Mouse (Mus musculus): ENCODE data around the gene Tnfaip3.

The Tnfaip3 gene

DNA sequence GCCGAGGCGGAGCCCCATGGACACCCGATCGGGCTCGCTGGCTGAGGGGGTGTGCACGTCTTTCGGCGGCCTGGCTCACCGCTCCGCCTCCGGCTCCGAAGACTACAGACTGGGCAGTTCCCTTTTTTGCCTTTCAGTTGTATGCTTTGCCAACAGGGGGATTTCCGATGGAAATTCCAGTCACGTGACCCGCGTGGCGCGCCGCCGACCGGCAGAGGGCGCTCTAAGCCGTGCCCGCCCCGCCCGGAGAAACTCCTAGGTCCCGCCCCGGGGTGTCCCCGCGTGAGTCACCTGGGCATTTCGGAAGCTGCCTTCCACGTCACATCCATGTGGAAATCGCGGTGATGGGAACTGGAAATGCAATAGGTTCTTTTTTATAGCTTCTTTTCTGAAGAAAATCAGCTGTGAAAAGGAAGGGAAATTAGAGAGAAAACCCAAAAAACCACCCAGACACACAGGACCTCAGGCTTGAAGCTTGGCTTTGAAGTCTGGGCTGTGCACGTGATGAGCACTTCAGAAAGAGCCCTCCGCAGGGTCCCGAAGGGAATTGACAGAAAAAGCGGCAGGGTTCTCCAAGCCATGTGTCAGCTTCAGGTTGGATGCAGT is at the start of gene Tnfaip3:
Gene Tnfaip3 (minus strand): TSS at position 401 of the 606 bp plus-strand sequence.
- DNase-seq (ENCODE audit: low spot score in 2 of 2), result peak; percentile 98 to 99

DNA sequence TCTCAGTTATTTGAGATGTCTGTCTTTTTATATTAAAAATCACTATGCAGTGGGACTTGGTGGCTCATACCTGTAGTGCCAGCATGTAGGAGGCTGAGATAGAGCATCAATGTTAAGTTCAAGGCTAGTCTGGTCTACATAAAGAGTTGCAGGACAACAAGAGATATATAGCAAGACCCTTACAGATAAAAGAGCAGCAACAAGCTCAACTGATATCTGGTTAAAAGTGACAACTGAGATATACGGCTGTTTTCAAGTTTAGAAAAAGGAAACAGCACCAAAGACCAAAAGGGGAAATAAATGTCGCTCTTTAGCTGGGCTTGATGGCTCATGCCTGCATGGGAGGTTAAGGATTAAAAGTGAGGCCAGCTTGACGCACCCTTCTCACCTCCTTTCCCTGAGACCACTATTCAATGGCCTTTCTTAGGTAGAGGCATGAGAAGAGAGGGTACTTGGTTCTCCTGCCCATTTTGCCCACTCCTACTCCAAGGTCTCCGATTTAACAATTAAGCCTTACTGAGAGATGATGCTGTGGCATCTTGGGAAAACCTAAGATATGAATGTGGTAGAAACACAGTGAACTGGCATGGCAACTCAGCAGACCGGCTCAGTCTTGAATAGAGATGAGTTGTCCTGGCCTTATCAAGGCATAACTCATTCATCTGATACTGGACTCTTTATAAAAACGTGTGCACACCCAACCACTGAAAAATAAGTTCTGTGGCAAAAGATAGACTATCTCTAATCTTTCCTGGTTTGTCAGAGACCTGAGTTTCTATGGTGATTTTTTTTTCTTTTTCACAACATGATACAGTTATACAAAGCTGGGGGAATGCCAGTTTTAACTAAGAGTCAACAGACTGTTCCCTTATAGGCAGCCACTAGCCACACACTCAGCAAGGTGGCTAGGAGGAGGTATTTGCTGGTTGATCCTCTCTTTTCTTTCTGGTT is 49.5 kb upstream of the Tnfaip3 start:
- no peak for DNase-seq (ENCODE audit: low spot score in 2 of 2)

DNA sequence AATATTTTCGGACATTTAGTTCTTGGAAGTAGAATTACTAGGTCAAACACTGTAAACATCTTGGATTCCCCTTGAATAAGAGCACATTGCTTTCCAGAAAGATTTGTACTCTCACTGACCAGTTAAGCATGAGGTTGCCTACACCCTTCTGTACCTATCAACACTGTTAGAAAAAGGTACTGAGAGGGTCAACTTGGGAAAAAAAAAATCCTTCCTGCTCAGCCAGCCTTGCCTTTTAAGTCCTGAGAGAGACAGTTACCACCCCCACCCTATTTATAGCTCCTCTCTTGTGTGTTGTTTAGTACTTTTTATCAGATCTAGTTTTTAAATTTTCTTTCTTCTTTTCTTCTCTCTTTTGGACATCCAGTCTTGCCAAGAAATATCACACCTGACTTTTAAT is 48.2 kb upstream of the Tnfaip3 start:
- DNase-seq (ENCODE audit: low spot score in 2 of 2), result no peak

DNA sequence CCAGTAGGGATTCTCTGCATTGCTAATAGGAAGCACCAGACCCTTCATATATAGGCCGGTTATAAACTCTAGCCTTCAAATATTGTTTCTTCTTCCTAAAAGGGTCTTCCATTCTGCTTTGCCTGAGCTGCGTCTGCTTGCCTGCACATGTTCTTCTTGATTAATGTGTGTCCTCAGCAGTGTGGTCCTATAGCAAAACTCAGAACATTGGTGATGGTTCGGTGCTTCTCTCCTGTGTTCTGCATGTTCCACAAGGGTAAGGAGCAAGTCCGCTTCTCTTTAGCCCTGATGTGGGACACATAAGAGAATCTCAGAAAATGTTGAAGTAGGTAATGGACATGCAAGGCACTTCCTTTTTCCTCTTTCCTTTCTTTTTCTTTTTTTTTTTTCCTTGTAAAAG is 47.8 kb upstream of the Tnfaip3 start:
- no peak for DNase-seq (ENCODE audit: low spot score in 2 of 2)

DNA sequence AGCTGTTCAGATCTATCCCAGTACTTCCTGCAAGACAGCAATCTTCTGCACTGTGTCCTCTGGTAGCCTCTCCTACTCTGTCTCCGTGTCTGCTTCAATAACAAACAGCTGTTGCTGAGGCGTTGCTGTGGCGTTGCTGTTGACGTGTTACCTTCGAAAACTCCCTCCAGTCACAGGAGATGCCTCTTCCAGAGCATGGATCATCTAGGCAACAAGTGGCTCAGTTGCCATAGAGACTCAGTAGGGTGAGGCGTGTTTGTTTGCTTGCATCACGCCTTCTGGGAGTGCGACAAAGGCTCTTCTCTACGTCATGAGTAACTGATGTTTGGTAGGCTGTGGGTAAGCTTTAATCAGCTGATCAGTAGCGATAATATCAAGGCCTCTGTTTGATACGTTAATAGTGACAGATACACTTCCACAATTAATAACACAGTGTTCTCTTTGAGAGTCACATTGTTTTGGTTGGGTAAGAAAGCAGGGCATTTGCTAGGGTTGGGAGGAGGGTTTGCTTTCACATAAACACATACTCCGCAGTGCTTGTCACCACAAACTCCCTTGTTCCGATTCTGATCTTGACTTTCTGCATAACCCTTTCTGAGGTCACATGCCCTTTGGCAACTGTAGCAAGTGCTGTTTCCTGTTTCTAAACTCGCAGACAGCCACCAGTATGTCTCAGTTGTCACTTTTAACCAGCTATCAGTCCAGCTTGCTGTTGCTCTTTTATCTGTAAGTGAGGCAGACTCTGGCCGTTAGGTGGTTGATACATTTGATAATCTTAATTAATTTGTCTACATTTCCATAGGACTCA is 46.8 kb upstream of the Tnfaip3 start:
- no peak for DNase-seq (ENCODE audit: low spot score in 2 of 2)

DNA sequence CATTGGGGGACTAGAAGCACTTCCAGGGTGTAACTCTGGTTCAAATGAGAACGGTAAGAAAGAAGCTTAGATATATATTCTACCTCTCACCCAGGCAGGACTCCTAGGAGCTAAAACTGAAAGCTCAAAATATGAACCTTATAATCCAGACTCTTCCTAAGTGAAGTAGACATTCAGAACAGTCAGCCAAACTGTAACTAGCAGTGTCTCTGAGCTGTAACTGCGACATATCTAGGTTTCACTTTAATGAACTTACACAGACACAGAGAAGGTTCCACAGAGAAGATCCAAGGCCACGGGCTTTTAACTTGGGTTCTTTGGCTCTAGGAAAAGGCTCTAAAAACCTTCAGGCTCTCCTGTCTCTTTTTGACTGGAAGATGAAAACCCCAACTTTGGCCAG is 45.7 kb upstream of the Tnfaip3 start:
- no peak for DNase-seq (ENCODE audit: low spot score in 2 of 2)

DNA sequence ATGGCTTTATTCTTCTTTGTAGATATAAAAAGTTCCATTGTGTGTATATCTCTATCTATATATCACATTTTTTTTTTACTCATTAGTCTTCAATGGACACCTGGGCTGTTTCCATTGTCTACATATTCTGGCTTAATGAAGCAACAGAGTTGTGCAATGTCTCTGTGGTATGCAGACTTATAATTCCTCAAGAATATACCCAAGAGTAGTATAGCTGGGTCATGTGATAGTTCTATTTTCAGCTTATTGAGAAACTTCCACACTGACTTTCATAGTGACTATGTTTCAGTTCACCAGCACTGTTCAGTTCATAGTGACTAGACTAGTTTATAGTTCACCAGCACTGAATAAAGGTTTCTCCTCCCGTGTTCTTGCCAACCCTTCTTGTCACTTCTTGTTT is 38.1 kb upstream of the Tnfaip3 start:
- no peak for DNase-seq (ENCODE audit: low spot score in 2 of 2)

DNA sequence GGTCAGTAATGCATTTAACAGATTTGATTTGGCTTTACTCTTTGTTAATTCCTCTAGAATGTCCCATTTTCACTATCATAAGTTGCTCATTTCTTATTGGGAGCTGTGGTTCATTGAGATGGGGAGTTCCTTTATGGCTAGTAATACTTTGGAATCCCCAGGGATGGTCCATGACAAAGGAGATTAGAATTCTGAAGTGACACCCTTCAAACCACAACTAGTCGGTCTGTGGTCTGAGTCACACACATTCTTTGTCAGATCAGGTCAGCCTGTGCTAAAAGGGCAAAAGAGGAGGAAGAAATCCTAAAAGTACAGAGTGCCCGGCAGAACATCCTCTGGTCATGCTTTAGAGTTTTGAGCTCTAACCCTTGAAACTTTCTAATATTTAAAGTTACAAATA is 30.5 kb upstream of the Tnfaip3 start:
- no peak for DNase-seq (ENCODE audit: low spot score in 2 of 2)

DNA sequence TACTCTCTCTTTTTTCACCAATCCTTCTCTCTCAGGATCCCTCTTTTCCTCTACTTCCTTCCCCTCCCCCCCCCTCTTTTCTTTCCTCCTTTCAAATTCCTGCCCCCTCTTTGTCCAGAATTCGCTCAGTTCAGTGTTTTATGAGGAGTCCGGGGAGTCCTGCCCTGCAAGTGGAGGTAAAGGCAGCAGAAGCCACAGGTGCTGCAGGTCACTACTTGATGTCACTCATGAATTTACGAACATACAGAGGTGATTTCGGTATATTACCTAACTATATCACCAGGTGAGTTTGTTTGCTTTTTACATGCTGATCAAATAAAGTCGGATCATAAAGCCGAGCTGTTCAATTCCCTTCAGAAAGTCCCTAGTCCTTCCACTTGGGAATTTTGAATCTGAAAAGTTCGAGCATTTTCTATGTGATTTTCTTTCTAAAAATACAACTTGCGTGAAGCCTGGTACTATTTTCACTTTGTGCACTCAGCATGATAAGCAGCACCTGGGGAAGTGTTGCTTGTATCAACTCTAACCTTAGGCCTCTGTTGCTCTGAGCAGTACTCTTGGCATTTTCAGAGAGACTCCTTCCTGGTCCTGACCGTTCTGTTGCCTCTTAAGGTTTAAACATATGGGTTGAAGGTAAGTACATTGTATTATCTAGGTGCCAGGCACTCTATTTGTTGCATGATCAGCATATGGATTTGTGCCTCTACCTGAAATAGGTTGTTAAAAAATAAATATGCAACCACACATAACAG is 29.5 kb upstream of the Tnfaip3 start:
- DNase-seq (ENCODE audit: low spot score in 2 of 2), result no peak

DNA sequence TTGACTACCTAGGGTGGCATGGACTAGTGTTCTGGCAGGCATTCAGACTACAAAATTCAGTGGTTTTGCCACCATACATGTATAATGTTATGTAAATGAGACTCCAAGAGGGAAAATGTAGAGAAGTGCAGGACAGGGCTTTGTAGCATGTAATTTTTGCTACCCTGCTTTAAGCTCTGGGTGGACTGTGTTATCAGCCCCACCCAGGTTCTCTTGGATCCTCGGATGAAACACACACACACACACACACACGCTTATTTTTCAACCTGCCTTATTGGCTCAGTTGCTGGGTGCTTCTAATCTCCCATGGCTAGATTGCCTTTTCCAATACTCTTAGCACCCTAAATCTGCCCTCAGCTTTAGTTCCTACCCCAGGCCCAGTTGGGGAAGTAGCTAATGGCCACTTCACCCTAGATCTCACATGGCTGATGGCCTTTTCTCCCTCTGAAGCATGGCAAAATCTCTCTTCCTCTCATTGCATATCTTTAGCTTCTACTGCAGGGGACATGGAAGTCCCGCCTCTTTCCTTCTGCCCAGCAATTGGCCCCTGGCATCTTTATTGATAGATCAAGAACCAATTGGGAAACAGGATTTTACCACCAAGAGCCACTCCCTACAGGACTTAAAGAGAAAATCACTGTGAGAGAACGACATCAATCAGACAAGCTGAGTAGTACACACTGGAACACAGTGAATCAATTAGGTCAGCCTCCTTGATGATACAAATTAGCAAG is 28.2 kb upstream of the Tnfaip3 start:
- no peak for DNase-seq (ENCODE audit: low spot score in 2 of 2)

DNA sequence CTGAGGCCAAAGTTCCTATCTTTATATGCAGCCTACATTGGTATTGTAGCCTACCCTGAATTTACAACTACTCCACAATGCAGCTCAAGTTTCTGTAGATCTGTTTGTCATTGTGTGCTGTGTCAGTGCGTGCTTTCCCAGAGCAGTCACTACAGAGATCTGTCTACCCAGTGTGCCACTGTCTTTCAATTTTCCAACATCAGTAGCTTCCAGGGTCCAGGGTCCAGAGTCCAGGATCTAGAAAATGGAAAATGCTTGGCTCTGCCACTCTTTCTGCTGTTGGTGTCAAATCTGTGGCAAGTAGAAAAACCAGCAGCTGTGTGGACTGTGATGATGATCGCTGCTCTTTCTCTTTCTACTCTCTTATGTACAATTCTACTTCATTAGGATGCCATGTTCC is 24.7 kb upstream of the Tnfaip3 start:
- no peak for DNase-seq (ENCODE audit: low spot score in 2 of 2)

DNA sequence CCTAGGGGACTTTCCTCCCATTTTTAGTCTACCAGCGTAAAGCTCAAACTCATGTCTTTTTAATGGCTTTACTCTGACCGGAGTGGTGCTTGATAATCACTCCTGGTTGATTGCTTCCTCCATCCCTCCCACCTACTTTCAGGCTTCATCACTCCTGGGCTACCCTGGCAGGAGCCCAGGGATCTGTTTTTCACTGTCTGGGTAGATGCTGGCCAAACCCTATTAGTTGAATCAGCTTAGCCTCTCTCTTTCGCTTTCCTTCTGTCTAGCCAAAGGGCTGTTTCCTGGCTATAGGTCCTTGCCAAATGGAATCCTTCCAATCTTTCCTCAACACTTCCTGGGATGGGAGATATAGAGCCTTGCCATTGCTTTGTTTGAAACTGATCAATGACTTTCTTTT is 19.3 kb upstream of the Tnfaip3 start:
- peak in 1 of 2 experiments; percentile 4 for DNase-seq (ENCODE audit: low spot score in 2 of 2)

DNA sequence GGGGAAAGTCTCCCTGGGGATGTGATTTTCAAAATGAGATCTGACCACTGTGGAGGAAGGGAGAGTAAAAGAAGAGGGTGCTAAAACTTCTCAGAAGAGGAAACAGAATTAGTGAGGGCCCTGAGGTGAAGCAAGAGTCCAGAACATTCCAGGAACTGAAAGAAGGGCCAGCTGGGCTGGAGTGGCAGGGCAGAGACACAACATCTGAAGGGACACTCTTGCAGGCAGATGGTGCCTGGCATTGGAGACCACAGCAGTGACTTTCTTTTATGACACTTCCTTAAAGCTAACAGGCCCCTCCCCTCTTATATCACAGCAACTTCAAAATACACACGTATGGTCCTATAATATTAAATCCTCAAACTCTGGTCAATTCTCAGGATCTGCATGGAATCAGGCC is 18.2 kb upstream of the Tnfaip3 start:
- no peak for DNase-seq (ENCODE audit: low spot score in 2 of 2)

DNA sequence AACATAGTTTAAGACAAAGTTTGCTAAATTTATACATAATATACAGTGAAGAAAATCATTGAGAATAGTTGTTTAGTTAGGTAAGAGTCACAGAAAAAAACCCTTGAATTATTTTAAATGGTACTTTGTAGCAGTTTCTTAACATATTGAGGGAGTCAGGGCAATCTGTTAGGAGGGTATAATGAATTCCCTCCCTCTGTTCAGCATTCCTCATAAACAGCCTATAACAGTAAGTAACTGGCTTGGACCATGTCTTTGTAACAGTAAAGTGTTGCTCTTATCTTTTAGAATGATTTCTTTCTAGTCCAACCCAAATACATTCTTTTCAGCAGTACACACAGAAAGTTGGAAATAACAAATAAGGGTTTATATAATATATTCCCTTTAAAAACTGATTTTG is 16.4 kb upstream of the Tnfaip3 start:
- no peak for DNase-seq (ENCODE audit: low spot score in 2 of 2)

DNA sequence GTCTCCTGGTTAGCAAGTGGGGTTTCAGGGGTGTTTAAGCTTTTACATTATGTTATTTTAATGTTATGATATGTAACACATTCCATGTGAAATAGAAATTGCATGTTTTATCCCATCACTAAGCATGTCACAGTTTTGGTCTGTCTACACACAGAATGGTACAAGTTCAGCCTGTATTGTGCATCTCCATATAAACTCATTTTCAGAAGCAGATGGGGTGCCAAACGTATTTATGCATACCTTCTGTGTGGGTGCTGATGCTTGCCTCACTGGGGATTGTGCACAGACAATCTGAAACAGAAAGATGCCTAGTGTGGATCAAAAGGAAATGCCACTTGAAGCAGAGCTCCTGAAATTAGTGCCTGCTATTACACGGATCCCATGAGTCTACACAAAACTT is 15.2 kb upstream of the Tnfaip3 start:
- no peak for DNase-seq (ENCODE audit: low spot score in 2 of 2)

DNA sequence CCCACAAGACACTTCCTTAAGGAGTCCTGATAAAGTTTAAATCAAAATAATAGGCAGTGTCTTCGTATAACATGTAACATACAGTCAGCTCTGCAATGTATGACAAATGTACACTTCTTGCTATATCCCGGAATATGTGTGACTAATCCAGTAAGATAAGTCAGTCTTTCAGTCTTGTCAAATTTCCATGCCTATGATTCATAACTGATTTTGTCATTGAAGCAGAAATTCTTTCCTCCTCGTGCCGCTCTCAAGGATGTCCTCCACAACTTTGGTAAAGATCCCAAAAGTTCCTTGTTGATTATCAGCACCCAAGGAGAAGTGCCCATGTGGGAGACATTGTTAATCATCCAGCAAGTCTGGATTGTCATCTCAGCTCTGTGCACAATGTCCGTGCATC is 11.3 kb upstream of the Tnfaip3 start:
- no peak for DNase-seq (ENCODE audit: low spot score in 2 of 2)

DNA sequence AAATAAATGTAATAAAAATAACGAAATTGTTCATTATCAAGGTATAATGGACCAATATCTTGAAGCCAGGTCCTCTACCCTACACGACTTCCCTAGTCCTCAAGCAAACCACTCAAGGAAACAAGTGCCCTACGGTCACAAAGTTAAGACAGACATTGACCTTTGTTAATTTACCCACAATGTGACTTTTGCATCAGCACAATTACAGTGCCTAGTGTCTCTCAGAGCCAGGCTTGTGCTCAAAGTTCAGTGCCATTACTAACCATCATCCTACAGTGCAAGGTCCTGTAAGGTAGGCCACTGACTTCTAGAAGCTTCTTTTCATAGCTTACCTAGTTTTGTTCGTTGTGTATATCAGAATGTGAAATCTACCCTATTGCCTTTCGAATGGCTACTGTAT is 8.9 kb upstream of the Tnfaip3 start:
- no peak for DNase-seq (ENCODE audit: low spot score in 2 of 2)

DNA sequence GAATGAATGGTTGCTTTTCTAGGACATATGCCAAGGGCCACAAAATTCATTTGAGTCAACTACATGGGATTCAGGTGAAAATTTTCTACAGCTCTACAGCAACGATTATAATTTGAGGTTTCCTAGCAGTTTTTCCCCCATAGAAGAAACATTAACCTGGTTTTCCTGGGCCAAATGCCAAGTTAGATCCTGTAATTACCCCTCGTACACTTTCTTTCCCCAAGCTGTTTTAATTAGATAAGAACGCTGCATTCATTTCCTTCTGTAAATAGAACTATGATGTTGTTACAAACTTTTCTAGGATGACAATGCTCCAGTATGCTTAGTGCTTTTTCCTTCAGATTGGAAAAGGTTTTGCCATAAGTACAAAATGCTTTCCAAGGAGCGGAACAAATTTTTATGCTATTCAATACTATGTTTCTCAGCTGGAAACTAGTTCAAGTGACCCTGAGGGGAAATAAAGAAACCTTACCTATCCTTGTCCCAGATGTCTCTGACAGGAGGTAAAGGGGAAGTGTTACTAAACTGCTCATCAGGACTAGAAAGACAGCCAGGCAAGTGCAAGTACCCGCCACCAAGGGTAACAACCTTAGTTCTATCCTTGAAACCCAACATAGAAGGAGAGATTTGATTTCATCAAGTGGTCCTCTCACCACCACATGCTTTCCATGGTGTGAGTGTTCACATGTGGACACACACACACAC is 8.3 kb upstream of the Tnfaip3 start:
- no peak for DNase-seq (ENCODE audit: low spot score in 2 of 2)

DNA sequence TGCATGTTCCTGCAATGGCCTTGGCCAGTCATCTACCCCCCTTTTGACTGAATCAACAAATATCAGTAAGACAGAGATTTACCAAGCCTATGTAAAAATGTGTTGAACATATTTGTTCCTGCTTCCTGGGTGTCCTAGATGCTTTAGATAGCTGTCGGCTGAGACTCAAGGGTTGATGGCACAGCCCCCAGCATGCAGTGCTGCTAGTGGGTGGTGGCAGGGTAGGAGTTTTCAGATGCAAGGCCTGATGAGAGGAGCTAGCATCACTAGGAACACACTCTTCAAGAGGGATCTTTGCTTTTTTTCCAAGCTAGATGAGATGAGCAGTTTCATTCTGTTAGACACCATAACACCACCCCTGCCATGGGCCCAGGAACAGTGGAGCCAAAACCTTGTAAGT is 6.8 kb upstream of the Tnfaip3 start:
- no peak for DNase-seq (ENCODE audit: low spot score in 2 of 2)

DNA sequence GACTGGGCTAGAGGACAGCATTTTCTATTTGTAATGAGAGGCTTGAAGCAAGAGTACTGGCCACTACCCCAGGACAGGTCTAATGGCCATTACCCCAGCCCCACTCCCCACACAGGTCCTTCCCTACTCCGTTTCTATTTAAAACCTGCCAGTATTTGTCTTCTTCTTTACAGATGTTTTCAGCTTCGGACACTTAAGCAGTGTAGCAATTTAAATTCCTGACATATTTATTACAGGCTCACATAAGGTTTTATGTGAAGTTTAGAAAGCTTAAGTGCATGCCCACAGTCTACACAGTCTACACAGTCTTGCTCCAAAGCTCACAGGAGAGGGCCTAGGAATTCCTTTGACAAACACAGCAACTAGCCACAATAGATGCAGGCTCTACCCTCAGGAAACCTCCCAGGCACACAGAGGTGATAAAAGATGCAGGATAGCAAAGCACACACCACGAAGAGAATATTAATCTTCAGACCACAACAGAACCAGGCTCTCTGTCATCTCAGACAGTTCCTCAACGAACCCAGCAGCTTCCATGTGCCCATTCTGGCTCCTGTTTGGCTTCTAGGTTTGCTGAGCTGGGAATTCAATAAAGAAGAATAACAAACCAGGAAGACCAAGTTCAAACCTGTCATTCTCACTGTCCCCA is 1.5 kb upstream of the Tnfaip3 start:
- no peak for DNase-seq (ENCODE audit: low spot score in 2 of 2)

All from cerebellum, postnatal 4 days (tissue).